Mouse (Mus musculus) MN1 (cell line): ENCODE measurements around the gene Rprml.

Experiments
- DNase-seq: peaks from one replicate; pipeline ENCODE4 v3.0.0-alpha.2; 2016; ENCODE audit warnings: low spot score

Rprml gene

GRCm38 (mm10) chr11:103665695-103666094 is 16.3 kb downstream of the Rprml start:
- DNase-seq = no peak

DNA sequence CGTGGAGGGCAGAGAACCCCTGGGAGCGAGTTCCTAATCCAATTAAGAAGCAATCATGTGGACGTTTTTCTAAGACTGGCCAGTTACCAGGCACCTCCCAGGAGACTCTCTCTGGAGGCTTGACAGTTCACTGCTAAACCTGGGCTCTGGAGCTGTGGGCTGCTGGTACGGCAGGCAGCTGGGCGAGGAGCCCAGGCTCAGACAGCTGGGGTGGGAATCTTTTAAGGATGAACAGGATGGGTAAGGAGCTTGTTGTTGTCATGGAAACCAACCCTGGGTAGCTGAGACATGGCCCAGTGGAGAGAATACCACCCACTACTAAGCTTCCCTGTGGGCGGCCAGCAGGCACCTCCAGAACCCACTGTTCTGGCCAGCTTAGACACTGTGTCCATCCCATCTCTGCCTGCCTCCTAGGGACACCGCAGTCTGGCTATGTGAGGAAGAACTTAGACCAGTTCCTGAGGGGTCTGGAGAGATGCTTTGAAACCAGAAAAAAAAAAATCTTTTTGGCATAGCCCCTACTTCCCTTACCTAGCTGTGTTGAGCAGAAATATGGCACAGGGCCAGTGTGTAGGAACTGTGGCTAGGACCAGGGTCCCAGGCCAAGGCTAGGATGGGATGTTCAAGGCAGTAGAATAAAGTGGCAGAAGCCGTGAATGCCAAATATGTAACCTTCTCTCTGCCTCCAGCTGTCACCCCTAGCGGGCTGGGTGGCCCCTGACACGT is 17.0 kb downstream of the Rprml start:
- DNase-seq = peak; percentile 97

DNA sequence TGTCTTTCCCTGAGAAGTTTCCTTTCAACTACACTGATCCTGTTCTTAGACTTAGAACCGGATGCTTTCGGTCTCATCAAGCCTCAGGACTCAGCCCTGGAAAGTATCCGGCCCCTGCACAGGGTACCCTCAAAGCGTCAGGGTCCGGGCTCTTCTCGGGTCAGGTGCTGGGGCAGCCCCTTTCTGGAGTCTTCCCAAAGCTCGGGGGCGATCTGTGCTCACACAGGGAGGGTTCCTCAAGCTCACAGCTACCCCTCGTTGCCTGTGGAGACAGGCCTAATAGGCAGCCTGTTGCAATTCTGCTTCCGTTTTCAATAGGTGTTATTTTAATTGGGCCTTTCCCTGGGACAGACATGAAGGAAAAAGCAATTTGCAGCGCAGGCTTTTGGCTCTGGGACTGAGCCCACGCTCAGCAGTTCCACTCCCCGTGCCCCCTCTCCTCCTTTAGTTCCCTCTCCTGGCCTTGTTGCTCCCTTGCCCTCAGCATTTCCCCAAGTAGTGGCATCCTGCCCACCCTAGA is 17.6 kb downstream of the Rprml start:
- no peak for DNase-seq

DNA sequence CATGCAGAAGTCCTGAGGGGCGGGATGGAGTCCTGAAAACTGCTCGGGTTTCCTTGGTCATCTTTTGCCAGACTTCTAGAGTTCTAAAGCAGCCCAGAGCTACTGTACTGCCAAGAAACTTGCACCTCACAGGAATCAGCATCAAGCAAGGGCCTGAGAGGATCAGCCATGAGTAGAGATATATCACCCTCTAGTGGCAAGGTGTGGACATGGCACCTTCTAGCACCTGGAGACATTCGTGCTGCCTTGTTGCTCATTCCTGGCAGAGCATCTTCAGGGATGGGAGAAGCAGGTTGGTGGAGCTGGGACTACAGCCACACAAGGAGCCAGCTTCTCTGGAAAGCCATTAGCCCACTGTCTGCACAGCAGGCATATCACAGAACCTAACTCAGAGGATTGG is 26.2 kb downstream of the Rprml start:
- peak; percentile 83 for DNase-seq

- DNase-seq = peak; percentile 73
These were observed 27.7 kb downstream of the Rprml start for GRCm38 (mm10) chr11:103677042-103677441.

DNA sequence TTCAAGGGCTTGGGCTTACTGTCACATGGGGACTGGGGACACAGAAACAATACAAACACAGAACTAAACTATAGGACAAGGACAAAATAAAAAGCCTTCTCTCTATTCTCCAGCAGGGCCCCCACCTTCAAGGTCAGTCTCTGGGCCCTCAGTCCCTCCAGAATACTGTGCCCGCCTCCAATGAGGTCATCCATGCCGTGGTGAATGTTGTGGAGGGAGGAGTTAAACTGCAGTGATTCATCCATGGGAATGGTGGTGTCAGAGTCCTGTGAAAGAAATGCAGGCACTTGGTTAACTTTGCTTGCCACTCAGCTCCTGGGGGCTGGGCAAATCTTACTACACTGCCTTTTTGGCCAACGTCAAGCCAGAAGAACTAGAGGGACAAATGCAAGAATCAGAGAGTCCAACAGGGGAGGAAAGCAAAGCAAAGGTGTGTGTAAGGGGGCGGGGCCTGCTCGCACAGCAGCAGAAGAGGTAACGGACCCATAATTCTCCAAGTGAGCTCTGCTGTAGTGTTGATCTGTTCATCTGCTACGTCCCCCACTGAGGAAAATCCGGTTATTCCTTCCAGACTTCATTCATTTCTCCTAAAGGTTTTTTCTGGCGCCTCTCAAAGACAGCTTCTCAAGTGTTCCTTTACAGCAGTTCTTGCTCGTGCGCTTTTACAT is 34.4 kb downstream of the Rprml start:
- peak; percentile 56 for DNase-seq

DNA sequence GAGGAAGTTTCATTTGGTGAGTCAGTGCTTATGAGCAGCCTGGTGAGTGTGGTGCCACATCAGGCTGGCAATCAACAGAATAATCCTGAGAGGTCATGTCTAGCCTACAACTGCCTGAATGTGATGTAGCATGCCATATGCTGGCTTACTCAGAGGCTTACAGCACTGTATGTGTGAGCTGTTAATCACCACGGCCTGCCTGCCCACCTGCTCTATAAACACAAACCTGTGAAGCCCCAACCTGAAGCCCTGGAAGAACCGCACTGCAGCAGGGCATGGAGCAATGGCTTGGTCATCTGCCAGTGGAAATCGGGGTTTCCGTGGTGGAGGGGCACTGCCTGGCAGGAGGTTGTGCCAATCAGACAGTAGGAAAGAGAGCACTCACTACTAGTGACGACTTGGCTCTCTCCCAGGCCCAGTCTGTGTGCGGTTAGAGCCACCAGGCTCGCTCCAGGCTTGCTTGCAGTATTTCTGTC is 35.9 kb downstream of the Rprml start:
- peak; percentile 46 for DNase-seq

DNA sequence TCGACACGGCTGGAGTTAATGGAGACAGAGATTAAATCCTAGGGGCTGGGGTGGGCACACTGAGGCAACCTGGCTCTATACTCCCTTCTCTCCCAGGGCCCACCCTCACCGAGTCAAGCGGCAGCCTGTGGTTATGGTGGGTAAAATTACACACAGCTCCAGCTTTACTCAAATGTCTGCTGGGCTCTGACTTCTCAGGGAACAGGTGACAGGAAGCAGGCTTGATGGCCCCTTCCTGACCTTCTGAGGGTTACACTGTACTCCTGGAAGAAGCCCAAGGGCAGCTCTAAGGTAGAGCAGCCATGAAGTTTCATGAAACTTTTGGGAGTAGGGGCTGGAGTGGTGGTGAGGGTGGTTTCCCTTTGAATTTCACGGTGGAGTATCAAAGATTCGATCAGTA is 37.3 kb downstream of the Rprml start:
- no peak for DNase-seq

DNA sequence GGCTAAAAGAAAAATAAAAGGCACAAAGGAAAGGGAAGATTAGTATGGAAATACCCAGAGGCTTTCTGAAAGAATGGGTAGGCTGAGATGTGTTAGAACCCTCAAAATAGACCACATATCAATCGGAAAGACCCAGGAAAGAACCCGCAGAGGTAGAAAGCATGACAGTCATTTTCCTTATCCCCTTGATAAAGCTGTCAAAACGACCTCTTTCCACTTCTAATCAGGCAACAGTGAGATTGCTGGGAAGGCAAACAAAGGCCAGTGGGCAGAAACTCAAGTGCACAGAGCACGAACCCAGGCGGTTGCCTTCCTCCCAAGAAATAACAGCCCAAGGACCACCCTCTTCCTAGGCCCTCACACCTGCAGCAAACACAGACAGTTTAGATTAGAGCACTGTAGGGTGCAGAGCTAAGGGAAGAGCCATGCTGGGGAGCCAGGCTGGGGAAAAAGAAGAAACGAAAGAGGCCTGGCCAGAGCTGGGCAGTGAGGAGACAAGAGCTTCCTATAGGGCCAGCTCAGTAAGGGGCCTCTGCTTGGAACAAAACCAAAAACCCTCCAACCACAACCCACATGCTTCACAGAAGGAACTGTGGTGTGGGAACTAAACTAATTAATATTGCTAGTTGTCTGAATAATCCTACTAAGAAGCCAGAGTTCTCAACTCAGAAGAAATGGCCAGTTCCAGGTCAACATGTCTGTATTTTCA is 39.1 kb downstream of the Rprml start:
- no peak for DNase-seq

DNA sequence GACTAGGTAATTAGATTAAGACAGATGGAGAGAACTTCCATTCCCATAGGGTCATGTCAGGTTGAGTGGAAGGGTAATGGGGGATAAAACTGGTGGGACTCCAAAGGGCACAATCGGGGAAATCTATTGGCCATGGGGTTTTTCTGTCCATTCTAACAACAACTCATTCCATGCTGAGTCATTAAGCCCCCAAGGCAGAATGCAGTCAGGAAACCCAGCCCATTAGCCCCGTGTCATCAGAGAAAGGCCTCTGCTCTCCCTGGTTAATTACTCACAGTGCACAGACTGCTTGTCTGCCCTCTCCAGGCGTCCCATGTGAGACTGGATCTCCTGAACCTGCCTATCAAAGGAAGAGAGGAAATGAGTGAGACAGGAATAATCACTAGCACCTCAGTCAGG is 39.6 kb downstream of the Rprml start:
- DNase-seq = peak; percentile 25

DNA sequence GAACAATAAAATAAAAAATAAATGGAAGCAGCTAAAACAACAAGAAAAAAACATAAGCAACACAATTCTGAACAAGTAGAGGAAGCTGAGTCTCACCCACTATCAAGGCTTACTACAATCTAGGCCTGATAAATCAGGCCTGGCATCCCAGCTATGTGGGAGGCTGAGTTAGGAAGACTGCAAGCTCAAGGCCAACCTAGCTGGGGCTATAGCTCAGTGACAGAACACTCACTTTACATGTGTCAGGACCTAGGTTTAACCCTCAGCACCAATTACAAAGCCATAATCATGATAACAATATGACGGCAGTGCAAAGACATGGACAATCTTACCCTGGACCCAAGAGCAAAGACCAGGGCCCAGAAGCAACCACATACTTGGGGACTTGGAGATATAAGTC is 41.7 kb downstream of the Rprml start:
- no peak for DNase-seq

DNA sequence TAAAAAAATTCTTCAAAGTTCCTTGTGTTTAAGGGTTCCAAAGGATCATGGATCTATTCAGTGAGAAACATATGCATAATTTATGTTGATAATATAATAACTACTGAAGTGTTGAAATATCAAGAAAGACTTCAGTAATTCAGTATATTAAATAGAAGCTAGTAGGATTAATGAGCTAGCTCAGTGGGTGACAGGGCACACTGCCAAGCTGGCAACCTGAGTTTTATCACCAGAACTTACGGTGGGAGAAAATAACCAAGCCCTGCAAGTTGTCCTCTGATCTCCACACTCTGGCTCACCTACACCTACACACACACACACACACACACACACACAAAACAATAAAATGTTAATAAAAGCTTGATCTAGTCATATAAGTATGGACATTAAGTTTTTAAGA is 43.9 kb downstream of the Rprml start:
- DNase-seq = no peak

GRCm38 (mm10) chr11:103696851-103697564 is 47.6 kb downstream of the Rprml start:
- DNase-seq = peak; percentile 81

GRCm38 (mm10) chr11:103697565-103698176 is 48.3 kb downstream of the Rprml start, which contains the start of gene Gosr2:
Gosr2 (minus strand) TSS chr11:103697898.
- peak; percentile 94 for DNase-seq

- DNase-seq = peak; percentile 25
These were observed 48.9 kb downstream of the Rprml start for GRCm38 (mm10) chr11:103698226-103698625.
